Mouse (Mus musculus): Measurements from ENCODE around the gene Spdl1. TPM values are rescaled to one million over a fixed set of nuclear protein-coding genes. Genes with fewer than 3 reads are reported as not detected.
"Not testable (repeated sequence)": the region's sequence is repeated elsewhere in the genome, so short reads cannot be mapped to it uniquely, and the experiment has no call there.

The Spdl1 gene
- polyA plus RNA-seq, 1 experiment from 2014 or later = 12.4 TPM

- not testable (repeated sequence) for ATAC-seq (replicated peaks; ENCODE audit: insufficient number of reproducible peaks, insufficient read depth, low FRiP score, low read depth); H3K36me3 ChIP-seq; H3K4me2 ChIP-seq; H3K27me3 ChIP-seq; H3K9ac ChIP-seq; H3K27ac ChIP-seq; H3K4me1 ChIP-seq (replicated peaks); H3K4me3 ChIP-seq; H3K9me3 ChIP-seq (replicated peaks)
- WGBS = 57% methylated on average over 8 of the region's 8 CpGs
These were observed 35.4 kb downstream of the Spdl1 start for GRCm38 (mm10) chr11:34798066-34798465.

GRCm38 (mm10) chr11:34796097-34796496, 37.3 kb downstream of the Spdl1 start:
- no peak overlapping the region for H3K4me3 ChIP-seq
- no peak overlapping the region for H3K4me2 ChIP-seq
- no peaks in the 10 kb centered on the region for H3K9me3 ChIP-seq (replicated peaks)
- H3K27me3 ChIP-seq = no peaks in the 10 kb centered on the region
- no peaks in the 10 kb centered on the region for H3K4me1 ChIP-seq (replicated peaks)
- 24% methylated on average over 4 of the region's 4 CpGs for WGBS
- ATAC-seq (replicated peaks; ENCODE audit: insufficient number of reproducible peaks, insufficient read depth, low FRiP score, low read depth) = no peak
- H3K27ac ChIP-seq = no peak overlapping the region
- no peaks in the 10 kb centered on the region for H3K36me3 ChIP-seq
- H3K9ac ChIP-seq = no peak overlapping the region

GRCm38 (mm10) chr11:34791872-34792271, 41.6 kb downstream of the Spdl1 start:
- Histone ChIP-seq H3K9me3 (replicated peaks) (no peaks in the 10 kb centered on the region), H3K4me1 (replicated peaks) (no peaks in the 10 kb centered on the region), H3K27me3 (no peaks in the 10 kb centered on the region), H3K27ac (no peak overlapping the region), H3K9ac (no peak overlapping the region), H3K36me3 (no peaks in the 10 kb centered on the region), H3K4me3 (no peak overlapping the region), H3K4me2 (no peak overlapping the region)
- no peak for ATAC-seq (replicated peaks; ENCODE audit: insufficient number of reproducible peaks, insufficient read depth, low FRiP score, low read depth)
- 53% methylated on average over 8 of the region's 8 CpGs for WGBS

- H3K36me3 ChIP-seq = no peaks in the 10 kb centered on the region
- no peaks in the 10 kb centered on the region for H3K27me3 ChIP-seq
- H3K4me1 ChIP-seq (replicated peaks) = no peaks in the 10 kb centered on the region
- H3K4me2 ChIP-seq = no peak overlapping the region
- H3K4me3 ChIP-seq = no peak overlapping the region
- no peak for ATAC-seq (replicated peaks; ENCODE audit: insufficient number of reproducible peaks, insufficient read depth, low FRiP score, low read depth)
- no peak overlapping the region for H3K27ac ChIP-seq
- no peaks in the 10 kb centered on the region for H3K9me3 ChIP-seq (replicated peaks)
- H3K9ac ChIP-seq = no peak overlapping the region
These were observed 48.6 kb downstream of the Spdl1 start for GRCm38 (mm10) chr11:34784864-34785263.

- H3K27me3 ChIP-seq = no peaks in the 10 kb centered on the region
- H3K4me2 ChIP-seq = no peak within 1 kb of the TSS; the same call in 1 of the 2 replicates
- no peaks in the 10 kb centered on the region for H3K9me3 ChIP-seq (replicated peaks)
- 74% methylated on average over 12 of the region's 12 CpGs for WGBS
- no peaks in the 10 kb centered on the region for H3K36me3 ChIP-seq
- H3K9ac ChIP-seq = no peak within 1 kb of the TSS
- H3K27ac ChIP-seq = no peak within 1 kb of the TSS
- no peaks in the 10 kb centered on the region for H3K4me1 ChIP-seq (replicated peaks)
- peak within 1 kb of the TSS; percentile 26 for H3K4me3 ChIP-seq
- no peak for ATAC-seq (replicated peaks; ENCODE audit: insufficient number of reproducible peaks, insufficient read depth, low FRiP score, low read depth)
These were observed 49.8 kb downstream of the Spdl1 start, which contains the start of gene Dock2 for GRCm38 (mm10) chr11:34783587-34784043. TSS of gene Dock2 (minus strand) at chr11:34783892.

GRCm38 (mm10) chr11:34782516-34783430, 50.7 kb downstream of the Spdl1 start:
- 59% methylated on average over 8 of the region's 8 CpGs for whole genome bisulfite sequencing
- Histone ChIP-seq H3K27ac (no peak overlapping the region), H3K4me2 (no peak overlapping the region; the same call in 1 of the 2 replicates), H3K4me1 (replicated peaks) (no peaks in the 10 kb centered on the region), H3K36me3 (no peaks in the 10 kb centered on the region), H3K9me3 (replicated peaks) (no peaks in the 10 kb centered on the region), H3K27me3 (no peaks in the 10 kb centered on the region), H3K4me3 (peak overlapping the region; percentile 26), H3K9ac (no peak overlapping the region)
- ATAC-seq (replicated peaks; ENCODE audit: insufficient number of reproducible peaks, insufficient read depth, low FRiP score, low read depth) = no peak

- Histone ChIP-seq H3K4me3 (no peak overlapping the region), H3K27me3 (no peaks in the 10 kb centered on the region), H3K36me3 (no peaks in the 10 kb centered on the region), H3K4me2 (no peak overlapping the region), H3K9me3 (replicated peaks) (no peaks in the 10 kb centered on the region), H3K4me1 (replicated peaks) (no peaks in the 10 kb centered on the region), H3K27ac (no peak overlapping the region), H3K9ac (no peak overlapping the region)
- 76% methylated on average over 2 of the region's 2 CpGs for WGBS
- no peak for ATAC-seq (replicated peaks; ENCODE audit: insufficient number of reproducible peaks, insufficient read depth, low FRiP score, low read depth)
These were observed 52.7 kb downstream of the Spdl1 start for GRCm38 (mm10) chr11:34780786-34781185.

- Histone ChIP-seq H3K9ac (no peak overlapping the region), H3K27me3 (no peaks in the 10 kb centered on the region), H3K36me3 (no peaks in the 10 kb centered on the region), H3K4me3 (no peak overlapping the region), H3K27ac (no peak overlapping the region), H3K9me3 (replicated peaks) (no peaks in the 10 kb centered on the region), H3K4me1 (replicated peaks) (no peaks in the 10 kb centered on the region), H3K4me2 (no peak overlapping the region)
- 84% methylated on average over 4 of the region's 4 CpGs for WGBS
- ATAC-seq (replicated peaks; ENCODE audit: insufficient number of reproducible peaks, insufficient read depth, low FRiP score, low read depth) = no peak
These were observed 53.5 kb downstream of the Spdl1 start for GRCm38 (mm10) chr11:34779966-34780365.

GRCm38 (mm10) chr11:34778351-34778750, 55.1 kb downstream of the Spdl1 start:
- no peaks in the 10 kb centered on the region for H3K9me3 ChIP-seq (replicated peaks)
- H3K36me3 ChIP-seq = no peaks in the 10 kb centered on the region
- no peak overlapping the region for H3K4me3 ChIP-seq
- no peaks in the 10 kb centered on the region for H3K27me3 ChIP-seq
- H3K4me2 ChIP-seq = no peak overlapping the region
- no peaks in the 10 kb centered on the region for H3K4me1 ChIP-seq (replicated peaks)
- no peak overlapping the region for H3K9ac ChIP-seq
- H3K27ac ChIP-seq = no peak overlapping the region
- WGBS = 77% methylated on average over 3 of the region's 3 CpGs
- no peak for ATAC-seq (replicated peaks; ENCODE audit: insufficient number of reproducible peaks, insufficient read depth, low FRiP score, low read depth)

- Histone ChIP-seq H3K9ac (no peak overlapping the region), H3K9me3 (replicated peaks) (no peaks in the 10 kb centered on the region), H3K4me1 (replicated peaks) (no peaks in the 10 kb centered on the region), H3K27me3 (no peaks in the 10 kb centered on the region), H3K36me3 (no peaks in the 10 kb centered on the region), H3K27ac (no peak overlapping the region), H3K4me3 (no peak overlapping the region), H3K4me2 (no peak overlapping the region)
- ATAC-seq (replicated peaks; ENCODE audit: insufficient number of reproducible peaks, insufficient read depth, low FRiP score, low read depth) = no peak
- WGBS = 82% methylated on average over 4 of the region's 4 CpGs
These were observed 55.9 kb downstream of the Spdl1 start for GRCm38 (mm10) chr11:34777529-34777928.

- Histone ChIP-seq H3K9me3 (replicated peaks) (no peaks in the 10 kb centered on the region), H3K27ac (no peak overlapping the region), H3K4me1 (replicated peaks) (peaks cover 5% of the 10 kb centered on the region), H3K4me2 (no peak overlapping the region), H3K36me3 (no peaks in the 10 kb centered on the region), H3K4me3 (no peak overlapping the region), H3K27me3 (no peaks in the 10 kb centered on the region), H3K9ac (no peak overlapping the region)
- 59% methylated on average over 2 of the region's 2 CpGs for WGBS
- no peak for ATAC-seq (replicated peaks; ENCODE audit: insufficient number of reproducible peaks, insufficient read depth, low FRiP score, low read depth)
These were observed 57.4 kb downstream of the Spdl1 start for GRCm38 (mm10) chr11:34776054-34776453.

- no peak for ATAC-seq (replicated peaks; ENCODE audit: insufficient number of reproducible peaks, insufficient read depth, low FRiP score, low read depth)
- 55% methylated on average over 2 of the region's 2 CpGs for WGBS
These were observed 58.8 kb downstream of the Spdl1 start for GRCm38 (mm10) chr11:34774636-34775035.

More at GRCm38 (mm10) chr11:34774636-34775035, 58.8 kb downstream of the Spdl1 start:
- no peak overlapping the region for H3K4me3 ChIP-seq
- no peaks in the 10 kb centered on the region for H3K36me3 ChIP-seq
- no peak overlapping the region for H3K27ac ChIP-seq
- H3K4me2 ChIP-seq = no peak overlapping the region
- H3K9ac ChIP-seq = no peak overlapping the region
- H3K4me1 ChIP-seq (replicated peaks) = peaks cover 8% of the 10 kb centered on the region
- no peaks in the 10 kb centered on the region for H3K27me3 ChIP-seq
- no peaks in the 10 kb centered on the region for H3K9me3 ChIP-seq (replicated peaks)
